Mouse (Mus musculus): ENCODE results near the gene Cnp. TPM values are rescaled to one million over a fixed set of nuclear protein-coding genes. Genes with fewer than 3 reads are reported as not detected.
A peak's percentile ranks its signal among the peaks of the same experiment; 100 is the strongest.

The Cnp gene
- polyA plus RNA-seq, 1 experiment from 2014 or later = 28.4 TPM

DNA sequence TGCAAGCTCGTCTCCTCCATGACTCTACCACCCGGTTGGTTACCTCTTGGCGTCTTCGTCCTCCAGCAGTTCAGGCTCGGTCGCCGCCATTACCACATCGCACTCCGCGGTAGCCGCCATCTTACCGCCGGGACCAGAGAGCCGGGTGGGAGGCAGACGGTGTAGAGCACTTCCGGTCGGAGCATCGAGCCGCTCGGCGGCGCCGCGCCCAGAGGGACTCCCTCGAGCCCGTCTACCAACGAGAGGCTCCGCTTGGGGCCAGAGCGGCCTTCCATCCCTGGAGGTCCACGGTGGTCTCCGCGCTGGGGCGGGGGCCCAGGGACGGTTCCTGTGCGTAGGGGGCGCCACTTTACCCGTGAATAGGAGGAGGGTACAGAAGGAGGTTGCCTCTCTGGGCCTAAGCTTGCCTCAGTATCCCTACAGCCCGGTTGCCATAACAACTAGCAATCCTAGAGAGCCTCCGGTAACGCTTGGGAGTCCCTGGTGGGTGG is 44.8 kb downstream of the Cnp start:
- no peaks in the 10 kb centered on the region for H3K27me3 ChIP-seq (replicated peaks; ENCODE audit: control insufficient read depth, insufficient read depth, low read length)
- H3K4me2 ChIP-seq (ENCODE audit: low read depth, low read length) = peak overlapping the region; percentile 85
- no peaks in the 10 kb centered on the region for H3K9me3 ChIP-seq (ENCODE audit: control insufficient read depth, low read length)
- H3K36me3 ChIP-seq (ENCODE audit: control insufficient read depth, insufficient read depth, low read length) = 0 out of 2 replicates have a peak, but pooled peaks cover 2% of the 10 kb centered on the region
- peak overlapping the region; percentile 94 for H3K4me3 ChIP-seq (ENCODE audit: low read length)
- ATAC-seq = peak; percentile 94
- peak overlapping the region; percentile 96 for H3K9ac ChIP-seq (ENCODE audit: low read depth, low read length)
- peak overlapping the region; percentile 96 for H3K27ac ChIP-seq (ENCODE audit: low read length)
- peaks cover 26% of the 10 kb centered on the region for H3K4me1 ChIP-seq (ENCODE audit: control insufficient read depth, insufficient read depth, low read length)
- under 1% methylated on average over 40 of the region's 40 CpGs for WGBS

DNA sequence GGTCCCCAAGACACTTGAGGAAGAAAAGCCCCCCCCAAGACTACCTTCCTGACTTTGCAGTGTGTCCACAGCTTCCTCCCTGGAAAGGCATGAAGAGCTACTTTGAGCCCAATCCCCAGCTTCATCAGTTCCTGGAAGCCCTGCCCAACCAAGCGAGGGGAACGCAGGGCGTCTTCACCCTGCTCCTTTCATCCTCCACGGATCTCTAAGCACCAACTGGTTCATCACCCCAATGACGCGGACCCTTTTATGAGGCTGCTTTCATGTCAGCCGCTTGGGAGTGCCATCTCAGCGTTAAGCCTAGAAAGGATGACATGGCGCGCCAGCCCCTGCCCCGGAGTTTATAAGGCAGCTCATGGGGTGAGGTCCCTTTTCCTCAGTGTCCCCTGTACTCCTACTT is 45.3 kb downstream of the Cnp start, which contains the start of gene Dnajc7:
Dnajc7 (minus strand) TSS at position 187 of the 400 bp plus-strand sequence.
- Histone ChIP-seq H3K9me3 (ENCODE audit: control insufficient read depth, low read length) (no peaks in the 10 kb centered on the region), H3K4me3 (ENCODE audit: low read length) (peak within 1 kb of the TSS; percentile 94), H3K4me1 (ENCODE audit: control insufficient read depth, insufficient read depth, low read length) (peaks cover 27% of the 10 kb centered on the region), H3K27ac (ENCODE audit: low read length) (peak within 1 kb of the TSS; percentile 96), H3K9ac (ENCODE audit: low read depth, low read length) (peak within 1 kb of the TSS; percentile 96), H3K4me2 (ENCODE audit: low read depth, low read length) (peak within 1 kb of the TSS; percentile 85), H3K27me3 (replicated peaks; ENCODE audit: control insufficient read depth, insufficient read depth, low read length) (no peaks in the 10 kb centered on the region), H3K36me3 (ENCODE audit: control insufficient read depth, insufficient read depth, low read length) (0 out of 2 replicates have a peak, but pooled peaks cover 4% of the 10 kb centered on the region)
- 4% methylated on average over 11 of the region's 11 CpGs for WGBS
- 0 out of 2 replicates have a peak, but pooled peaks have one; percentile 4 for ATAC-seq

DNA sequence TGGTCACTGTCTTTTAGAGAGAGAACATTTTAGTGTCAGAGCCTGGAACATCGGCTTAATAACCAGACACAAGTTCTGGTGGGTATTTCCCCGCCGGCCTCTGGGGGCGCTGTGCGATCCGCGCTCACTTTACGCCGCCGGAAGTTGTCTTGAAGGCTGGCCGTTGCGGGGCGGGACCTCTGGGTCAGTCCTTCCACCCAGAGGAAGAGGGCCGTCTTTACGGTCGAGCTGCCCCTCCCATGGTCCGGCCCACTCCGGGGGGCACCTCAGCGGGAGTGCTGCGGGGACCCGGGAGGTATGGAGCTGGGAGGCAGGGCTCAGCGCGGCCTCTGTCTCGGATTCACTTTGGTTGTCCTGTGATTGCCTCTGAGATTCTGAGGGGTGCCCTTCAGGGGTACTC is 48.0 kb downstream of the Cnp start:
- H3K4me1 ChIP-seq (ENCODE audit: control insufficient read depth, insufficient read depth, low read length) = peaks cover 36% of the 10 kb centered on the region
- H3K4me3 ChIP-seq (ENCODE audit: low read length) = peak overlapping the region; percentile 95
- H3K4me2 ChIP-seq (ENCODE audit: low read depth, low read length) = peak overlapping the region; percentile 56
- no peaks in the 10 kb centered on the region for H3K27me3 ChIP-seq (replicated peaks; ENCODE audit: control insufficient read depth, insufficient read depth, low read length)
- WGBS = under 1% methylated on average over 24 of the region's 24 CpGs
- H3K36me3 ChIP-seq (ENCODE audit: control insufficient read depth, insufficient read depth, low read length) = peaks cover 12% of the 10 kb centered on the region
- peak overlapping the region; percentile 87 for H3K9ac ChIP-seq (ENCODE audit: low read depth, low read length)
- no peaks in the 10 kb centered on the region for H3K9me3 ChIP-seq (ENCODE audit: control insufficient read depth, low read length)
- peak; percentile 82 for ATAC-seq
- H3K27ac ChIP-seq (ENCODE audit: low read length) = peak overlapping the region; percentile 95

DNA sequence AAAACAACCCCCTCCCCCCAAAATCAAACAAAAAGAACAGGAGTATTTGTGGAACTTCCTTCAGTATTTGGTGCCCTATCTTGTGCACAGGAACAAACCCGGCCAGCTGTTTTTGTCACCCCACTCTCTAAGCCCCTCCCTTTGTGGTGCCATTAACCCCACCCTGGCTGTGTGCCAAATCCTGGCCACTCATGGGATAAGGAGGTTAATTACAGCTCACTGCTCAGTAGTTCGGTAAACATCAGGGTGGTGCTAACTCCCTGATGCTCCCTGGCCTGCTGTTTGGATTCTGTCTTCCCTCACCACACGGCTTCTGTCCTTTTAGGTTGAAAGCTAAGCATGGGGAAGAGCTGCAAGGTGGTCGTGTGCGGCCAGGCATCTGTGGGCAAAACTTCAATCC is 49.2 kb downstream of the Cnp start:
- H3K36me3 ChIP-seq (ENCODE audit: control insufficient read depth, insufficient read depth, low read length) = peaks cover 12% of the 10 kb centered on the region
- H3K9ac ChIP-seq (ENCODE audit: low read depth, low read length) = peak overlapping the region; percentile 87
- H3K4me2 ChIP-seq (ENCODE audit: low read depth, low read length) = peak overlapping the region; percentile 56
- no peaks in the 10 kb centered on the region for H3K27me3 ChIP-seq (replicated peaks; ENCODE audit: control insufficient read depth, insufficient read depth, low read length)
- ATAC-seq = peak; percentile 12; the same call in 1 of the 2 replicates
- WGBS = 31% methylated on average over 5 of the region's 5 CpGs
- peak overlapping the region; percentile 95 for H3K27ac ChIP-seq (ENCODE audit: low read length)
- H3K4me3 ChIP-seq (ENCODE audit: low read length) = peak overlapping the region; percentile 95
- H3K4me1 ChIP-seq (ENCODE audit: control insufficient read depth, insufficient read depth, low read length) = peaks cover 34% of the 10 kb centered on the region
- H3K9me3 ChIP-seq (ENCODE audit: control insufficient read depth, low read length) = no peaks in the 10 kb centered on the region

DNA sequence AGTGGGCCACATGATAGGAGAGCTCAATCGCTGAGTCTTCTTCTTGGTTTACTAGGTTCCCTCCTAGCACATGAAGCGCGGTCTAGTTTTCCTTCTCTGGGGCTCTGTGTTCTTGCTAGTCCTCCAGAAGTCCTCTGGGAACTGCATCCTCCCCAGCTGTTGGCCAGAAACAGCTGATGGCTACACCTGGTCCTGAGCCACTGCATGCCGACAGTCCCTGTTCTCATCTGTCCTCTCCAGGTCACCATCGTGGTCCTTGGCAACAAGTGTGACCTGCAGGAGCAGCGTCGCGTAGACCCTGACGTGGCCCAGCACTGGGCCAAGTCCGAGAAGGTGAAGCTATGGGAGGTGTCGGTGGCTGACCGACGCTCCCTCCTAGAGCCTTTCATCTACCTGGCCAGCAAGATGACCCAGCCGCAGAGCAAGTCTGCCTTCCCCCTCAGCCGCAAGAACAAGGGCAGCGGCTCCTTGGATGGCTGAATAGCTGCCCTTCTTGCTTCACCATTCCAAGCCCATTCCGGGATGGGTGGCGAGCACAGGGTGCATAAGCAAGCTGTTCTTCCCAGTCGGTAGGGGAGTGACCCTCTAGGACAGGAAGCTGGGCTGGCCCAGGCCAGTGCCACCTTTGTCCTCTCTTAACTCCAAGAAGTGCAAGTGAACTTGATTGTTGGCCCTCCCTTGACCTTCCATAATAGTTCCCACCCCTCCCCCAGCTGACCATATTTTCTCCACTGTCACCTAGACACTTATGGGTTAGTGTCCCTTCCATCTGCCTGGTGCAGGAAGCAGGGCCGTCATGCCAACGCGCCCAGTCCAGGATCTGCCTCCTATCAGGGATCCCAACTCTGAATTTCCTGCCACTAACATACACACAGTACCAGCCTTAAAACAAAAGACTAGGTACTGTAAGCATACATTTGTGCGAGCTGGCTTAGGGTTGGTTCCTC is 51.3 kb downstream of the Cnp start:
- 0 out of 2 replicates have a peak overlapping the region, but pooled peaks have one; percentile 6 for H3K4me2 ChIP-seq (ENCODE audit: low read depth, low read length)
- no peak for ATAC-seq

DNA sequence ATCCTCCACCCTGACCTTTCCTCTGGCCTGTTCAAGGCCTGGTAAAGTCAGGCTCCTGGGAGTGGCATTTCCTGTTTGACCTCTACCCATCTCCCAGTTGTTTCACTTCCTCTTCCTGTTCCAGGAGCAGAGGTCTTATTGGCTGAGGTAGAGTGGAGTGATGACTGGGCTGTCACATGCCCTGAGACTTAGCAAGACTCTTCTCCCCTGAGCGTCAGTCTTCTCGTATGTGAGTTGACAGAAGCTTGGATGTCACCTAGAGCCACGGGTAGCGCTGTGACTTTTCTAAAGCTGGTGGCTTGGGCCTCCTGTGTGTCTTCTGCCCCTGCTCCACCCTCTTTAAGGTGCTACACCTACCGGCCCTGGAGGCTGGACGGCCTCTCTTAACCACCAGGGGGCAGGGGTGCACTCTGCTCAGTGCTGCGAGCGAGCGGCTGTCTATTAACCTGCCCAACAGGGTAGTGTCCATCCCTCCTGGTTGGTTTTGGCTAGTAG is 52.0 kb downstream of the Cnp start:
- no peak overlapping the region; the same call in 1 of the 2 replicates for H3K4me3 ChIP-seq (ENCODE audit: low read length)
- peaks cover 12% of the 10 kb centered on the region for H3K36me3 ChIP-seq (ENCODE audit: control insufficient read depth, insufficient read depth, low read length)
- 0 out of 2 replicates have a peak overlapping the region, but pooled peaks have one; percentile 6 for H3K4me2 ChIP-seq (ENCODE audit: low read depth, low read length)
- H3K9me3 ChIP-seq (ENCODE audit: control insufficient read depth, low read length) = no peaks in the 10 kb centered on the region
- ATAC-seq = peak; percentile 76
- no peaks in the 10 kb centered on the region for H3K27me3 ChIP-seq (replicated peaks; ENCODE audit: control insufficient read depth, insufficient read depth, low read length)
- WGBS = 16% methylated on average over 9 of the region's 9 CpGs
- H3K4me1 ChIP-seq (ENCODE audit: control insufficient read depth, insufficient read depth, low read length) = peaks cover 29% of the 10 kb centered on the region
- peak overlapping the region; percentile 62 for H3K27ac ChIP-seq (ENCODE audit: low read length)
- 0 out of 2 replicates have a peak overlapping the region, but pooled peaks have one; percentile 24 for H3K9ac ChIP-seq (ENCODE audit: low read depth, low read length)

More for the DNA sequence above, 51.3 kb downstream of the Cnp start:
- WGBS = 91% methylated on average over 23 of the region's 23 CpGs
- Histone ChIP-seq H3K36me3 (ENCODE audit: control insufficient read depth, insufficient read depth, low read length) (peaks cover 12% of the 10 kb centered on the region), H3K27me3 (replicated peaks; ENCODE audit: control insufficient read depth, insufficient read depth, low read length) (no peaks in the 10 kb centered on the region), H3K4me1 (ENCODE audit: control insufficient read depth, insufficient read depth, low read length) (peaks cover 29% of the 10 kb centered on the region), H3K9ac (ENCODE audit: low read depth, low read length) (no peak overlapping the region), H3K4me3 (ENCODE audit: low read length) (no peak overlapping the region), H3K9me3 (ENCODE audit: control insufficient read depth, low read length) (no peaks in the 10 kb centered on the region), H3K27ac (ENCODE audit: low read length) (peak overlapping the region; percentile 62)

DNA sequence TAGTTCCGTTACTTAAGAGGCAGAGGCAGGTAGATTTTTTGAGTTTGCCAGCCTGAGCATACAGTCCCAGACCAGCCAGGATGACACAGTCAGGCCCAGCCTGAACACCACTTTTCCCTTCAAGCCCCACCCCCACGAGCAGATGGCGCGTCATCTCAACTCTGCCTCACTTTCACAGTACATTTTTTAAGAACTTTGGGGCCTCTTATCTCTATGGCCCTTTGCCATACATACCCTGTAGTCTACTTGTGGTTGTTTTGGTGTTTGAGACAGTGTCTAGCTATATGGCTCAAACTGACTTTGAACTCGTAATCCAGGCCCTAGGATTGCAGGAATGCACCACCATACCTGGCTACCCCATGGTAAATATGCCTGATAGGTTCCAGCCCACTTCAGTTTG is 53.4 kb downstream of the Cnp start:
- Histone ChIP-seq H3K27ac (ENCODE audit: low read length) (no peak overlapping the region), H3K9me3 (ENCODE audit: control insufficient read depth, low read length) (no peaks in the 10 kb centered on the region), H3K9ac (ENCODE audit: low read depth, low read length) (no peak overlapping the region), H3K4me1 (ENCODE audit: control insufficient read depth, insufficient read depth, low read length) (peaks cover 29% of the 10 kb centered on the region), H3K27me3 (replicated peaks; ENCODE audit: control insufficient read depth, insufficient read depth, low read length) (no peaks in the 10 kb centered on the region; the same call in 1 of the 2 replicates), H3K36me3 (ENCODE audit: control insufficient read depth, insufficient read depth, low read length) (peaks cover 12% of the 10 kb centered on the region), H3K4me3 (ENCODE audit: low read length) (no peak overlapping the region), H3K4me2 (ENCODE audit: low read depth, low read length) (no peak overlapping the region)
- no peak for ATAC-seq
- 92% methylated on average over 5 of the region's 5 CpGs for WGBS

DNA sequence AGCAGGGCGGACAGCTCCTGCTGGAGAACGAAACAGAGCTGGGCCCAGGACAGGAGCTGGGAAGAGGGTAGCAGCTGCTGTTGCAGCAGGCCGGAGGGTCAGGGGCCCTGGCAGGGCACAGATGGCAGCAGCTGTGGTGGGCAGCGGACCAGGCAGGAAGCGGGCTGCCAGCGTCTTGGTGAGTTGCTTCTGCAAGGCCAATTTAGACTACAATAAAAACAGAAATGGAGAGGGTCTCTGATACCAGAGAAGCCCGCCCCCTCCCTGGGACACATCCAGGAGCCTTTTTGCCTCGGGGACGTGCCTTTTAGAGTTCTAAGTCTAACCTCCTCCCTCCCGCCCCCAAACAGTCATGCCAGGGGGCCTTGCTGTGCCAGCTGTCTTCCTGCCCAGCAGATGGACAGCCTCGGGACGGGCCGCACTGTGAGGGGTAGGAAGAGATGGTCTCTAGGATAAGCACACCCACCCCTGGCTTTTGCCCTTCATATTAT is 54.2 kb downstream of the Cnp start:
- peaks cover 12% of the 10 kb centered on the region for H3K36me3 ChIP-seq (ENCODE audit: control insufficient read depth, insufficient read depth, low read length)
- H3K27me3 ChIP-seq (replicated peaks; ENCODE audit: control insufficient read depth, insufficient read depth, low read length) = no peaks in the 10 kb centered on the region; the same call in 1 of the 2 replicates
- 49% methylated on average over 13 of the region's 13 CpGs for WGBS
- H3K4me2 ChIP-seq (ENCODE audit: low read depth, low read length) = no peak overlapping the region
- peaks cover 25% of the 10 kb centered on the region for H3K4me1 ChIP-seq (ENCODE audit: control insufficient read depth, insufficient read depth, low read length)
- H3K9me3 ChIP-seq (ENCODE audit: control insufficient read depth, low read length) = no peaks in the 10 kb centered on the region
- ATAC-seq = no peak
- H3K9ac ChIP-seq (ENCODE audit: low read depth, low read length) = no peak overlapping the region
- no peak overlapping the region for H3K4me3 ChIP-seq (ENCODE audit: low read length)
- H3K27ac ChIP-seq (ENCODE audit: low read length) = no peak overlapping the region

DNA sequence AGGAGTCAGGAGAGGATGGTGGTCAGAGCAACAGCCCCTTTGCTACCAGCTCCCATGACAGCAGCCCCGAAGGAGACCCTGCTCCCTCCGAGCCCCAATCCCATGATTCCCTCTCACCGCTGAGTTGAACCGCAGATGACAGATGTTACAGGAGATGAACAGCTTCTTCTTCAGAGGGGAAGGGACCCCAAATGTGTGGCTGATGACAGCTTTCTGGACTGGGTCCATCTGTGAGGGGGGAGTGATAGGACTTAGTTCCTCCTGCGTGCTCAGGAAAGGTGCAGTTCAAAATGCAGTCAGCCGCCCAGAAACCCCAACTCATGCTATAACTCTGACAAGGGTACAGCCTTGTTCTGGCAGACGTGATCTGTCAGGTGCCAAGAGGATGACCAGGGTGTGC is 59.8 kb downstream of the Cnp start:
- no peak overlapping the region for H3K9ac ChIP-seq (ENCODE audit: low read depth, low read length)
- no peaks in the 10 kb centered on the region for H3K4me1 ChIP-seq (ENCODE audit: control insufficient read depth, insufficient read depth, low read length)
- 71% methylated on average over 7 of the region's 7 CpGs for WGBS
- H3K27ac ChIP-seq (ENCODE audit: low read length) = no peak overlapping the region
- ATAC-seq = no peak
- H3K4me3 ChIP-seq (ENCODE audit: low read length) = no peak overlapping the region
- H3K27me3 ChIP-seq (replicated peaks; ENCODE audit: control insufficient read depth, insufficient read depth, low read length) = peaks cover 3% of the 10 kb centered on the region; the same call in 1 of the 2 replicates
- H3K4me2 ChIP-seq (ENCODE audit: low read depth, low read length) = no peak overlapping the region
- H3K36me3 ChIP-seq (ENCODE audit: control insufficient read depth, insufficient read depth, low read length) = no peaks in the 10 kb centered on the region
- H3K9me3 ChIP-seq (ENCODE audit: control insufficient read depth, low read length) = no peaks in the 10 kb centered on the region

Data from intestine, embryonic 16.5 days (tissue).